Mouse (Mus musculus) cerebellum, adult (tissue): ENCODE results near the gene Pnldc1.
A peak's percentile ranks its signal among the peaks of the same experiment; 100 is the strongest.

Experiments used
- ATAC-seq: cut with Nextera tagmentation; 2 replicates; pipeline ENCODE4 v1.9.2; 2017; ENCODE audit warnings: mild to moderate bottlenecking, moderate library complexity, mixed read lengths; ENCODE audit not compliant: insufficient number of reproducible peaks, low FRiP score, low TSS enrichment

Gene Pnldc1

DNA sequence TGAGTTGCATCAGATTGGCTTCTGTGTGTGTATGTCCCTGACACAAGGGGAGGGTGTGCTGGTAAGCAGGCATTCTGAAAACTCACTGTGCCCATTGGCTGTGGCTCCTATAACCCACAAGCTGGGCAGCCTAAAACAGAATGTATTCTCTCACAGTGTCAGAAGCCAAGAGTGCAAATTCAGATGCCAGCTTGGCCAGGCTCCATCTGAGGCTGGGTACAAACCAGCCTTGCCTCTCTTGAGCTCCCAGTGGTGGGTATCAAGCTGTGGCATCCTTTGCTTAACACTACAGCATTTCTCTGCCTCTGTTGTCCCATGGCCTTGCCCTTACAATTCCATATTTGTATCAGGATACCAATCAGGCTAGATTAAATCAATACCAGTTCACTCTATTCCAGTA is 45.9 kb downstream of the Pnldc1 start:
- no peak for ATAC-seq

GRCm38 (mm10) chr17:12859006-12859520 is 51.0 kb downstream of the Pnldc1 start:
- ATAC-seq = no peak

DNA sequence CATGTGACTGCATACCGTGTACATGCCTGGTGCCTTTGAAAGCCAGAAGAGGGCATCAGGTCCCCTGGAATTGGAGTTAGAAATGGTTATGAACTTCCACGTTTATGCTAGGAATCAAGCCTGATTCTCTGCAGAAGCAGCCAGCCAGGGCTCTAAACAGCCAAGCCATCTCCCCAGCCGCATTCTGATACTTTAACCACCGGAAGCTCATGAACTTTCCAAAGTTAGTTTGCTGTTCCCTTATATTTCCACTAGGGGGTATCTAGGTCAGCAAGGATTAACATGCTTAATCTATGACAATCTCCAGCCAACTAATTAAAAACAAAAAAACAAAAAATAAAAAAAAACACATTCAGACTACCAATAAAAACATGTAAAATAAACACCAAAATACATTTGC is 52.0 kb downstream of the Pnldc1 start:
- ATAC-seq = no peak

DNA sequence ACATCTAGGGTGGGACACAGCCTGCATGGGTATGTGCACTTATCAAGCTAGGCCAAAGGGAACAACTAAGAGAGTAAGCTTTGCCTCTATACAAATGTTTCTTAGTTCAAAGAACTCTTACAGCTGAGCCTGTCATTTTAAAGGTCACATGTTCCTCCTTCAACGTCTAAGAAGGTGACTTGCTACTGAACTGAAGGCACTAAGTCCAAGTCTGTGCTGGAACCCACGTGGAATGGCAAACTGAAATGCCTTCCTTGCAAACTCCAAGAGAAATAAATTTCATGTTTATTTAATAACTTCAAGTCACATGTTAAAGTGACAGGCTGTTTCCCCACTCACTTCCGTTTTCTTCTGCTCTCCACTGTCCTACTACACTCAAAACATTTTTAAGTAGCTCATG is 52.6 kb downstream of the Pnldc1 start:
- ATAC-seq = no peak

GRCm38 (mm10) chr17:12854386-12854785 is 55.6 kb downstream of the Pnldc1 start:
- ATAC-seq = no peak

DNA sequence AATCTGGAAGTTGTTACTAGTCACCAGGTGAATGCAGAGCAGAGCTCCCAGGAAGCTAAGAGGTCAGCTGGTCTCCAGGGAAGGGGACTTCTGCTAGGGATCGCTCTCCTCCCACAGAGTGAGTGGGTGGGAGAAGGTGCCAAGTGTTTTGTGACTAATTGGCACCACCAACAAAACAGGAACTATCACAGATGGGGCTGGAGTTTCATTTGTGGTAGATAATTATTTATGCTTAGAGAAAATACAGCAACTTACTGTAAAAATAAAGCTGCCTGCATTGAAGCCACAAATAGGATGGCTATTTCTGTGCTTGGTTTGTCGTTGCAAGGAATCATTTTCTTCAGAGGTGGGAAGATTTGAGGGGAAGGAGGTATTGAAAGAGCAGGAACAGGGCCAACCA is 56.2 kb downstream of the Pnldc1 start:
- ATAC-seq = no peak

- no peak for ATAC-seq
Measured at GRCm38 (mm10) chr17:12851689-12852088, 58.3 kb downstream of the Pnldc1 start.

- ATAC-seq = no peak
Measured at GRCm38 (mm10) chr17:12849778-12850382, 60.1 kb downstream of the Pnldc1 start.

GRCm38 (mm10) chr17:12847736-12848135 is 62.3 kb downstream of the Pnldc1 start:
- no peak for ATAC-seq

GRCm38 (mm10) chr17:12846474-12846873 is 63.6 kb downstream of the Pnldc1 start:
- ATAC-seq = no peak

- no peak for ATAC-seq
Measured at GRCm38 (mm10) chr17:12845862-12846261, 64.2 kb downstream of the Pnldc1 start.

GRCm38 (mm10) chr17:12844540-12844939 is 65.5 kb downstream of the Pnldc1 start:
- ATAC-seq = no peak

GRCm38 (mm10) chr17:12843826-12844225 is 66.2 kb downstream of the Pnldc1 start:
- ATAC-seq = no peak

- ATAC-seq = peak; percentile 49; the same call in 1 of the 2 replicates
Measured at GRCm38 (mm10) chr17:12839475-12840267, 70.4 kb downstream of the Pnldc1 start.
